Mouse (Mus musculus): ENCODE measurements around the gene Hsph1.

- TF ChIP-seq POLR2A (IDR thresholded peaks at IDR 0.05; ENCODE audit: borderline replicate concordance, extremely low read depth, insufficient read depth, insufficient read length, poor library complexity, severe bottlenecking) (no peak), CTCF (IDR thresholded peaks at IDR 0.05; ENCODE audit: borderline replicate concordance, extremely low read depth, insufficient read depth, insufficient read length) (no peak)
These were observed 14.0 kb upstream of the Hsph1 start for GRCm38 (mm10) chr5:149650179-149650553.
